Mouse (Mus musculus): ENCODE measurements around the gene Sync. TPM values are rescaled to one million over a fixed set of nuclear protein-coding genes. Genes with fewer than 3 reads are reported as not detected.

The Sync gene
- total and polyA plus RNA-seq, 3 experiments, result 0.31 to 0.43 TPM; not detected in 1

GRCm38 (mm10) chr4:129261196-129261595 lies 26.2 kb upstream of the Sync start, which contains the start of gene C77080:
TSS of gene C77080 (minus strand) at chr4:129261404.
- no peaks in the 10 kb centered on the region for H3K9me3 ChIP-seq (replicated peaks; ENCODE audit: insufficient read depth, low read length)
- H3K27ac ChIP-seq (ENCODE audit: control insufficient read depth, low read depth, low read length), result no peak within 1 kb of the TSS
- no peak for TF ChIP-seq MYC (IDR thresholded peaks at IDR 0.05; ENCODE audit: low read depth, low read length)
- no peak for TF ChIP-seq ETS1 (IDR thresholded peaks at IDR 0.05; ENCODE audit: low read depth, low read length)
- no peak for TF ChIP-seq CHD1 (IDR thresholded peaks at IDR 0.05; ENCODE audit: low read depth, low read length)
- TF ChIP-seq MXI1 (IDR thresholded peaks at IDR 0.05; ENCODE audit: low read depth, low read length), result no peak
- no peak for TF ChIP-seq HCFC1 (IDR thresholded peaks at IDR 0.05; ENCODE audit: low read depth, low read length)
- TF ChIP-seq RCOR1 (IDR thresholded peaks at IDR 0.05; ENCODE audit: low read depth, low read length), result no peak
- TF ChIP-seq POLR2A (IDR thresholded peaks at IDR 0.05; ENCODE audit: control insufficient read depth in 1 of 2, insufficient read depth in 1 of 2, low read depth in 1 of 2, low read length in 2 of 2, poor library complexity in 1 of 2), result no peak
- TF ChIP-seq USF1 (IDR thresholded peaks at IDR 0.05; ENCODE audit: low read depth, low read length), result no peak
- TF ChIP-seq ZNF384 (IDR thresholded peaks at IDR 0.05; ENCODE audit: low read depth, low read length), result no peak
- TF ChIP-seq USF2 (IDR thresholded peaks at IDR 0.05; ENCODE audit: borderline replicate concordance in 1 of 2, insufficient read depth in 1 of 2, low read depth in 1 of 2, low read length in 2 of 2), result no peak
- no peak for TF ChIP-seq TCF12 (IDR thresholded peaks at IDR 0.05; ENCODE audit: low read depth, low read length)
- no peak for TF ChIP-seq POLR2AphosphoS2 (IDR thresholded peaks at IDR 0.05; ENCODE audit: low read length)
- no peak for TF ChIP-seq POLR2AphosphoS5 (IDR thresholded peaks at IDR 0.05; ENCODE audit: borderline replicate concordance, low read depth, low read length)
- no peak for TF ChIP-seq SIN3A (IDR thresholded peaks at IDR 0.05; ENCODE audit: low read length)
- TF ChIP-seq SMC3 (IDR thresholded peaks at IDR 0.05; ENCODE audit: low read depth, low read length), result no peak
- no peak for TF ChIP-seq ZMIZ1 (IDR thresholded peaks at IDR 0.05; ENCODE audit: low read depth, low read length)
- TF ChIP-seq CHD2 (IDR thresholded peaks at IDR 0.05; ENCODE audit: low read length), result no peak
- TF ChIP-seq TAL1 (IDR thresholded peaks at IDR 0.05; ENCODE audit: low read length), result no peak
- TF ChIP-seq MAFK (IDR thresholded peaks at IDR 0.05; ENCODE audit: borderline replicate concordance, low read depth, low read length), result no peak
- H3K9ac ChIP-seq (ENCODE audit: control insufficient read depth, low read depth, low read length, poor library complexity, severe bottlenecking), result no peak within 1 kb of the TSS
- H3K4me3 ChIP-seq (ENCODE audit: control insufficient read depth in 1 of 2, insufficient read depth in 1 of 2, low read depth in 2 of 2, low read length in 2 of 2), result no peak within 1 kb of the TSS
- no peak for DNase-seq (ENCODE audit: low read depth, low spot score)
- no peaks in the 10 kb centered on the region for H3K27me3 ChIP-seq (ENCODE audit: control insufficient read depth in 1 of 2, insufficient read depth in 2 of 2, low read length in 2 of 2)
- no peaks in the 10 kb centered on the region for H3K79me2 ChIP-seq (ENCODE audit: control insufficient read depth, insufficient read depth, low read length, poor library complexity)
- H3K4me1 ChIP-seq (ENCODE audit: control insufficient read depth in 1 of 2, insufficient read depth in 2 of 2, low read length in 2 of 2), result peaks cover 9 to 25% of the 10 kb centered on the region in 2 experiments
- peaks cover 0 to 13% of the 10 kb centered on the region in 2 experiments; a peak in 2 of 4 replicates for H3K36me3 ChIP-seq (ENCODE audit: control insufficient read depth in 1 of 2, insufficient read depth in 2 of 2, low read length in 2 of 2)

GRCm38 (mm10) chr4:129263225-129264021 lies 24.0 kb upstream of the Sync start:
- Histone ChIP-seq H3K4me1 (ENCODE audit: control insufficient read depth in 1 of 2, insufficient read depth in 2 of 2, low read length in 2 of 2) (peaks cover 5 to 15% of the 10 kb centered on the region in 2 experiments; a peak in 3 of 4 replicates), H3K9ac (ENCODE audit: control insufficient read depth, low read depth, low read length, poor library complexity, severe bottlenecking) (peak overlapping the region; percentile 46), H3K9me3 (replicated peaks; ENCODE audit: insufficient read depth, low read length) (no peaks in the 10 kb centered on the region), H3K27me3 (ENCODE audit: control insufficient read depth in 1 of 2, insufficient read depth in 2 of 2, low read length in 2 of 2) (no peaks in the 10 kb centered on the region), H3K4me3 (ENCODE audit: control insufficient read depth in 1 of 2, insufficient read depth in 1 of 2, low read depth in 2 of 2, low read length in 2 of 2) (peak overlapping the region; percentile 23 to 40; a peak in 3 of 4 replicates), H3K36me3 (ENCODE audit: control insufficient read depth in 1 of 2, insufficient read depth in 2 of 2, low read length in 2 of 2) (peaks cover 0 to 5% of the 10 kb centered on the region in 2 experiments; a peak in 2 of 4 replicates), H3K79me2 (ENCODE audit: control insufficient read depth, insufficient read depth, low read length, poor library complexity) (no peaks in the 10 kb centered on the region), H3K27ac (ENCODE audit: control insufficient read depth, low read depth, low read length) (peak overlapping the region; percentile 11; the same call in 1 of the 2 replicates)
- peak; percentile 84 for DNase-seq (ENCODE audit: low read depth, low spot score)
- TF ChIP-seq NRF1 (IDR thresholded peaks at IDR 0.05; ENCODE audit: insufficient read depth, low read depth, low read length, poor library complexity, severe bottlenecking) (no peak), MAX (IDR thresholded peaks at IDR 0.05; ENCODE audit: low read length) (peak; percentile 89), SIN3A (IDR thresholded peaks at IDR 0.05; ENCODE audit: low read length) (peak; percentile 82), MYC (IDR thresholded peaks at IDR 0.05; ENCODE audit: low read depth, low read length) (peak; percentile 93), MAZ (IDR thresholded peaks at IDR 0.05; ENCODE audit: low read depth, low read length) (peak; percentile 54; the same call in 1 of the 2 replicates), ELF1 (IDR thresholded peaks at IDR 0.05; ENCODE audit: low read depth, low read length) (peak; percentile 48; the same call in 1 of the 2 replicates), USF2 (IDR thresholded peaks at IDR 0.05; ENCODE audit: borderline replicate concordance in 1 of 2, insufficient read depth in 1 of 2, low read depth in 1 of 2, low read length in 2 of 2) (no peak), TCF12 (IDR thresholded peaks at IDR 0.05; ENCODE audit: low read depth, low read length) (peak; percentile 79), POLR2AphosphoS2 (IDR thresholded peaks at IDR 0.05; ENCODE audit: low read length) (no peak), TAL1 (IDR thresholded peaks at IDR 0.05; ENCODE audit: low read length) (no peak; the same call in 1 of the 2 replicates), MAFK (IDR thresholded peaks at IDR 0.05; ENCODE audit: borderline replicate concordance, low read depth, low read length) (peak; percentile 33; the same call in 1 of the 2 replicates), POLR2A (IDR thresholded peaks at IDR 0.05; ENCODE audit: control insufficient read depth in 1 of 2, insufficient read depth in 1 of 2, low read depth in 1 of 2, low read length in 2 of 2, poor library complexity in 1 of 2) (peak in 1 of 2 experiments; percentile 37; a peak in 1 of 4 replicates), MXI1 (IDR thresholded peaks at IDR 0.05; ENCODE audit: low read depth, low read length) (peak; percentile 81), TBP (IDR thresholded peaks at IDR 0.05; ENCODE audit: low read depth, low read length) (no peak), ETS1 (IDR thresholded peaks at IDR 0.05; ENCODE audit: low read depth, low read length) (peak; percentile 98), RAD21 (IDR thresholded peaks at IDR 0.05; ENCODE audit: low read depth, low read length) (no peak), BHLHE40 (IDR thresholded peaks at IDR 0.05; ENCODE audit: borderline replicate concordance, low read depth, low read length) (peak; percentile 60; the same call in 1 of the 2 replicates), USF1 (IDR thresholded peaks at IDR 0.05; ENCODE audit: low read depth, low read length) (peak; percentile 70), ZNF384 (IDR thresholded peaks at IDR 0.05; ENCODE audit: low read depth, low read length) (no peak)

All from MEL (cell line).